Mouse (Mus musculus) cerebellum, postnatal 14 days (tissue): ENCODE measurements at regions not wholly inside any gene's neighbourhood (a gene's known extent, or its start where the extent isn't known, plus 50 kb on each side); places are given as distances from the start of the nearest gene placed in this dataset.
"Not testable (repeated sequence)": the region's sequence is repeated elsewhere in the genome, so short reads cannot be mapped to it uniquely, and the experiment has no call there.

Experiments used
- DNase-seq, 2 experiments: peaks; one replicate each; pipeline ENCODE4 v3.0.0; 2021; ENCODE audit warnings: mixed read lengths in 2 of 2

- no peak for DNase-seq
Measured at GRCm38 (mm10) chr11:121894801-121895200, 64.8 kb downstream of the Ptchd3 start.

GRCm38 (mm10) chr11:121904393-121904792, 74.3 kb downstream of the Ptchd3 start:
- not testable (repeated sequence) for DNase-seq

DNA sequence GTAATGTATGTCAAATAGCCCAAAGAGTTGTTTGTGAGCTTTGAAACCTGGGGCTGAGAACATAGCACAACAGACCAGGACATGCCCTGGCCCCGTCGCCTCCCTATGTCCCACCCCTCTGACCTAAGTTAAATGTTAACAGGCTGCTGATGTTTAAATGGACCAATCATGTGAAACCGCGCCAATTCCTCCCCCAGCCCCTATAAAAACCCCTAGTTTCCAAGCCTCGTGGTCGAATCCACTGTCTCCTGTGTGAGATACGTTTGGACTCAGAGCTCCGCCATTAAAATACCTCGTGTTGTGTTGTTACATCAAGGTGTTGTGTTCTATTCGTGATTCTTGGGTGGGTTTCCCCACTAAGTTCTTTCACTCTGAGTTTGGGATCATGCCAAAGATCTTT, 94.6 kb downstream of the Ptchd3 start:
- DNase-seq: not testable (repeated sequence)

DNA sequence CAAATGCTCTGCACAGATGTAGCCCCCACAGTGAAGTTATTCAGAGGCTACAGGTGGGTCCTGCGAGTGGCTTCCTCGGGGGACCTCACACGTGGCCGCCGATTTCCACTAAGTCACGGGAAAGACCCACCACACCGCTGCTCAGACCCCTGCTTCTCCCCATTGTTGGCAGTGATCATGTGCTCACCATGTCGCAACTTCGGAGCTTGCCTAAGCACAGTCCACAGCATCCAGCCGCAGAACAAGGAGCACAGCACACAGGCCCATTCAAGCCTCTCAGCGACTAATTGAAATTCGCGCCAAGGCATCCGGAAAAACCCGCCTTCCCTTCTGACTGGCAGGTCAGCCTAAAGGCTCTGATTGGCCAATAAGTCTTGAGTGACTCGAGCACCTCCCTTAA, 95.0 kb downstream of the Ptchd3 start:
- DNase-seq: not testable (repeated sequence)

DNA sequence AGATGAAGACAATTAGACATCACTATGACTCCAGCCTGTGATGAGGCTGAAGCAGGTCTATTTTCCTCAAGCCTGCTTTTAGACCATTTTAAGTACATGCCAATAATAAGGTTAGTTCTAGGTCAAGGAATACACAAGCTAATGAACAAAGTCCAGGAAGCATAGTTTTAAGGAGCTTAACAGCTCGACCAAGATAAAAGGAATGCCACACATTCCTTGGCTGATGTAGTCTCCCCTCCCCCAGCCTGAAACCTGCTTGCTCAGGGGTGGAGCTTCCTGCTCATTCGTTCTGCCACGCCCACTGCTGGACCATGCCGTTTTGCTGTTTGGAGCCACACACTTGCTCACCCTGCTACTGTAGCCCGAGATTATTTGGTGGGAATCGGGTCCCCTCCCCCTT, 121.7 kb downstream of the Ptchd3 start:
- DNase-seq: not testable (repeated sequence)

- peak; percentile 2 to 6 for DNase-seq
Measured at GRCm38 (mm10) chr11:121956367-121957235, 126.6 kb downstream of the Ptchd3 start.

GRCm38 (mm10) chr11:121958735-121959134, 128.7 kb downstream of the Ptchd3 start:
- DNase-seq: not testable (repeated sequence)

DNA sequence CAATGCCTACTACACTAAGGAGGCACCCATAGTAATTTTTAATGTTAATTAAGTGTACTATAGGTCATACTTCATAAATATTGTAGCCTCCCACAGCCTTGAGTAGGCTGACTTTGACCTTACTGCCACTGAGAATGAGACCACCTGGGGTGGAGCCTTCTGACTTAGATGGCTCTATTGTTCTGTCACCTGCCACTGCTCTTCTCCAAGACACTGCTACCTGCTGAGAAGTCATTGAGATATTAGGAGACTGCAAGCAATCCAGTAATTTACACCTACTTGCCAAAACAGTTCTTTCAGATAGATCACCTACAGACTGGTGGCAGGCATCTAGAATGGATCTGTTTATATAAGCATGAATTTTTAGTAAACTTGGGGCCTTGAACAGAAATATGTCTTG, 134.1 kb downstream of the Ptchd3 start:
- DNase-seq: not testable (repeated sequence)

DNA sequence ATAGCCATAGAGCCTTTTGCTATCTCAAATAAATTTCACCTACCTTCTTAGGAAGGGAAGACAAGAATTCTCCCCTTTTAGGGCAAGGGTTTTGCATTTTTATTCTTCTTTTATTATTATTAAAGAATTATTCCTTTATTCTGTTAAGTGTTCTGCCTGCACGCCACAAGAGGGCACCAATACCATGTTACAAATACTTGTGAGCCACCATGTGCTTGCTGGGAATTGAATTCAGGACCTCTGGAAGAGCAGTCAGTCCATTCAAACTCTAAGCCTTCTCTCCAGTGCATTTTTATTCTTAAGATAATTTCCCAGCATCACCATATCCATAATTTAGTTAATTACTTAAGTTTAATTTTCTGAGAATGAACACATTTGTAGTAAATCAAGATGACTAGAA, 135.9 kb downstream of the Ptchd3 start:
- not testable (repeated sequence) for DNase-seq
